Mouse (Mus musculus) limb, embryonic 14.5 days (tissue): ENCODE measurements around the gene Smr3a. TPM values are rescaled to one million over a fixed set of nuclear protein-coding genes. Genes with fewer than 3 reads are reported as not detected.

ENCODE experiments used
- ATAC-seq: fragments of 200-750 bp; cut with Nextera tagmentation; 2 replicates; pipeline ENCODE4 v1.8.0; 2017; ENCODE audit warnings: low read depth, moderate number of reproducible peaks, moderate TSS enrichment; ENCODE audit not compliant: low FRiP score
- DNase-seq: peaks from one replicate; pipeline ENCODE4 v3.0.0-alpha.2; 2015; ENCODE audit warnings: low spot score
- H3K27ac ChIP-seq: fragments of 300-500 bp; sonication (generic); replicated peaks from 2 replicates; pipeline ENCODE4 v1.5.1; 2014; ENCODE audit warnings: low read depth, mild to moderate bottlenecking, low read length, moderate library complexity, mixed read lengths
- H3K27me3 ChIP-seq: fragments of 300-500 bp; sonication (generic); 2 replicates; pipeline ENCODE4 v1.6.1; 2014; ENCODE audit warnings: low read length, mixed read lengths; ENCODE audit not compliant: control insufficient read depth, insufficient read depth
- H3K36me3 ChIP-seq: fragments of 300-500 bp; sonication (generic); 2 replicates; pipeline ENCODE4 v1.6.1; 2014; ENCODE audit warnings: mild to moderate bottlenecking, low read length, moderate library complexity, mixed read lengths; ENCODE audit not compliant: control insufficient read depth, insufficient read depth
- H3K4me1 ChIP-seq: fragments of 300-500 bp; sonication (generic); 2 replicates; pipeline ENCODE4 v1.6.1; 2014; ENCODE audit warnings: antibody characterized with exemption, low read length, mixed read lengths; ENCODE audit not compliant: control insufficient read depth, insufficient read depth
- H3K4me2 ChIP-seq: fragments of 300-500 bp; sonication (generic); replicated peaks from 2 replicates; pipeline ENCODE4 v1.6.1; 2014; ENCODE audit warnings: low read depth, mild to moderate bottlenecking, low read length, moderate library complexity; ENCODE audit not compliant: severe bottlenecking
- H3K4me3 ChIP-seq: fragments of 300-500 bp; sonication (generic); replicated peaks from 2 replicates; pipeline ENCODE4 v1.5.1; 2014; ENCODE audit warnings: low read length
- H3K9ac ChIP-seq: fragments of 300-500 bp; sonication (generic); 2 replicates; pipeline ENCODE4 v1.6.1; 2014; ENCODE audit warnings: mild to moderate bottlenecking, low read depth, low read length, moderate library complexity; ENCODE audit not compliant: severe bottlenecking
- H3K9me3 ChIP-seq: fragments of 300-500 bp; sonication (generic); 2 replicates; pipeline ENCODE4 v1.6.1; 2016; ENCODE audit warnings: low read length; ENCODE audit not compliant: control insufficient read depth
- POLR2A ChIP-seq: fragments of 200-500 bp; IDR thresholded peaks from 2 replicates; pipeline ENCODE4 v1.8.0; 2012; ENCODE audit warnings: inconsistent platforms, mild to moderate bottlenecking, moderate library complexity, borderline replicate concordance; ENCODE audit not compliant: insufficient read depth, insufficient read length; ENCODE audit errors: extremely low read depth
- WGBS: fragments of 180-500 bp; shearing (Covaris S2); extraction: QIAGEN DNeasy Blood & Tissue Kit; methylation state at CpG from one replicate; pipeline ENCODE4 v1.1.7; 2014; 5-methylcytosine and 5-hydroxymethylcytosine counted together
- polyA plus RNA-seq, 2 experiments: library from polyadenylated mRNA; depleted of rRNA in 1 of 2; stranded (reverse) in 1 of 2; unstranded in 1 of 2; fragments of >200 nt; fragmentation: Nextera tagmentation in 1 of 2; extraction: Ambion mirVana in 1 of 2; gene quantifications; 2 replicates each; pipeline versions ENCODE4 v1.2.1 to v1.2.3; 2012 to 2014

Gene Smr3a
- not detected in 2 replicates for polyA plus RNA-seq (2012; rRNA removed)
- polyA plus RNA-seq (2014; fragmentation: Nextera tagmentation; extraction: Ambion mirVana), result not detected in 2 replicates

- Histone ChIP-seq H3K27me3 (no peaks in the 10 kb centered on the region), H3K4me3 (no peak within 1 kb of the TSS), H3K4me1 (no peaks in the 10 kb centered on the region), H3K9me3 (no peaks in the 10 kb centered on the region), H3K4me2 (no peak within 1 kb of the TSS), H3K27ac (no peak within 1 kb of the TSS), H3K36me3 (no peaks in the 10 kb centered on the region), H3K9ac (no peak within 1 kb of the TSS)
- no peak for TF ChIP-seq POLR2A
- no peak for ATAC-seq
- DNase-seq, result no peak
- WGBS, result 76% methylated on average over 3 of the region's 3 CpGs
Measured at GRCm38 (mm10) chr5:88002249-88002648, at the start of gene Smr3a. Gene Smr3a (plus strand): TSS chr5:88002549.

- Histone ChIP-seq H3K4me3 (no peak within 1 kb of the TSS), H3K4me2 (no peak within 1 kb of the TSS), H3K4me1 (no peaks in the 10 kb centered on the region), H3K27me3 (no peaks in the 10 kb centered on the region), H3K9me3 (no peaks in the 10 kb centered on the region), H3K36me3 (no peaks in the 10 kb centered on the region), H3K9ac (no peak within 1 kb of the TSS), H3K27ac (no peak within 1 kb of the TSS)
- TF ChIP-seq POLR2A, result no peak
- ATAC-seq (no peak), DNase-seq (no peak)
- WGBS, result 67% methylated on average over 2 of the region's 2 CpGs
Measured at GRCm38 (mm10) chr5:87969201-87969600, 33.1 kb upstream of the Smr3a start, which contains the start of the genes 2310003L06Rik and Gm28434. Gene 2310003L06Rik (plus strand): TSS chr5:87969459. Gene Gm28434 (plus strand): TSS chr5:87969517.

GRCm38 (mm10) chr5:87979139-87979538 lies 23.2 kb upstream of the Smr3a start, which contains the start of gene Cabs1:
Gene Cabs1 (plus strand): TSS chr5:87979439.
- TF ChIP-seq POLR2A, result no peak
- H3K9me3 ChIP-seq, result no peaks in the 10 kb centered on the region
- no peak for DNase-seq
- no peak within 1 kb of the TSS for H3K9ac ChIP-seq
- no peak within 1 kb of the TSS for H3K4me3 ChIP-seq
- H3K36me3 ChIP-seq, result no peaks in the 10 kb centered on the region
- 77% methylated on average over 3 of the region's 3 CpGs for WGBS
- H3K4me2 ChIP-seq, result no peak within 1 kb of the TSS
- no peak within 1 kb of the TSS for H3K27ac ChIP-seq
- ATAC-seq, result no peak
- H3K4me1 ChIP-seq, result no peaks in the 10 kb centered on the region
- no peaks in the 10 kb centered on the region for H3K27me3 ChIP-seq

GRCm38 (mm10) chr5:87982468-87983214 lies 19.7 kb upstream of the Smr3a start:
- H3K9ac ChIP-seq, result no peak overlapping the region
- no peaks in the 10 kb centered on the region for H3K9me3 ChIP-seq
- no peak overlapping the region for H3K4me2 ChIP-seq
- DNase-seq (no peak), ATAC-seq (no peak)
- H3K27me3 ChIP-seq, result no peaks in the 10 kb centered on the region
- H3K36me3 ChIP-seq, result no peaks in the 10 kb centered on the region
- TF ChIP-seq POLR2A, result no peak
- H3K4me3 ChIP-seq, result no peak overlapping the region
- 53% methylated on average over 3 of the region's 3 CpGs for WGBS
- no peaks in the 10 kb centered on the region for H3K4me1 ChIP-seq
- no peak overlapping the region for H3K27ac ChIP-seq

GRCm38 (mm10) chr5:88005241-88005640 lies 2.9 kb downstream of the Smr3a start:
- Histone ChIP-seq H3K27me3 (no peaks in the 10 kb centered on the region), H3K27ac (no peak overlapping the region), H3K9me3 (no peaks in the 10 kb centered on the region), H3K4me1 (no peaks in the 10 kb centered on the region), H3K36me3 (no peaks in the 10 kb centered on the region), H3K9ac (no peak overlapping the region), H3K4me3 (no peak overlapping the region), H3K4me2 (no peak overlapping the region)
- no peak for TF ChIP-seq POLR2A
- DNase-seq (no peak), ATAC-seq (no peak)

Other genes with a start within 250 kb of the Smr3a start
- not detected in 2 replicates for gene Csn1s2a, start 228.0 kb upstream of the Smr3a start, polyA plus RNA-seq (2012; rRNA removed)
- gene Csn1s2a, start 228.0 kb upstream of the Smr3a start, polyA plus RNA-seq (2014; fragmentation: Nextera tagmentation; extraction: Ambion mirVana), result not detected in 2 replicates
- gene Csn1s2b, start 194.5 kb upstream of the Smr3a start, polyA plus RNA-seq (2012; rRNA removed), result 0.10 and 0.18 TPM in 2 replicates
- not detected in 2 replicates for gene Csn1s2b, start 194.5 kb upstream of the Smr3a start, polyA plus RNA-seq (2014; fragmentation: Nextera tagmentation; extraction: Ambion mirVana)
- gene Prr27, start 176.9 kb upstream of the Smr3a start, polyA plus RNA-seq (2012; rRNA removed), result not detected in 2 replicates
- not detected in 2 replicates for gene Prr27, start 176.9 kb upstream of the Smr3a start, polyA plus RNA-seq (2014; fragmentation: Nextera tagmentation; extraction: Ambion mirVana)
- 0.22 TPM in 1 of 2 replicates, not detected in the other for gene Odam, start 117.5 kb upstream of the Smr3a start, polyA plus RNA-seq (2012; rRNA removed)
- not detected in 2 replicates for gene Odam, start 117.5 kb upstream of the Smr3a start, polyA plus RNA-seq (2014; fragmentation: Nextera tagmentation; extraction: Ambion mirVana)
- gene Csn3, start 77.0 kb upstream of the Smr3a start, polyA plus RNA-seq (2012; rRNA removed), result 0.09 TPM in 1 of 2 replicates, not detected in the other
- gene Csn3, start 77.0 kb upstream of the Smr3a start, polyA plus RNA-seq (2014; fragmentation: Nextera tagmentation; extraction: Ambion mirVana), result 0.35 TPM in 1 of 2 replicates, not detected in the other
- gene 2310003L06Rik, start 33.1 kb upstream of the Smr3a start, polyA plus RNA-seq (2012; rRNA removed), result 0.04 TPM in 1 of 2 replicates, not detected in the other
- not detected in 2 replicates for gene 2310003L06Rik, start 33.1 kb upstream of the Smr3a start, polyA plus RNA-seq (2014; fragmentation: Nextera tagmentation; extraction: Ambion mirVana)
- not detected in 2 replicates for gene Gm28434, start 33.0 kb upstream of the Smr3a start, polyA plus RNA-seq (2012; rRNA removed)
- not detected in 2 replicates for gene Gm28434, start 33.0 kb upstream of the Smr3a start, polyA plus RNA-seq (2014; fragmentation: Nextera tagmentation; extraction: Ambion mirVana)
- not detected in 2 replicates for gene Cabs1, start 23.1 kb upstream of the Smr3a start, polyA plus RNA-seq (2012; rRNA removed)
- gene Cabs1, start 23.1 kb upstream of the Smr3a start, polyA plus RNA-seq (2014; fragmentation: Nextera tagmentation; extraction: Ambion mirVana), result not detected in 2 replicates
- gene Smr2, start 84.0 kb downstream of the Smr3a start, polyA plus RNA-seq (2012; rRNA removed), result 0.10 TPM in 1 of 2 replicates, not detected in the other
- gene Smr2, start 84.0 kb downstream of the Smr3a start, polyA plus RNA-seq (2014; fragmentation: Nextera tagmentation; extraction: Ambion mirVana), result not detected in 2 replicates
- gene Gm11116, start 109.0 kb downstream of the Smr3a start, polyA plus RNA-seq (2012; rRNA removed), result not detected in 2 replicates
- gene Gm11116, start 109.0 kb downstream of the Smr3a start, polyA plus RNA-seq (2014; fragmentation: Nextera tagmentation; extraction: Ambion mirVana), result not detected in 2 replicates
- gene Gm11115, start 151.6 kb downstream of the Smr3a start, polyA plus RNA-seq (2012; rRNA removed), result not detected in 2 replicates
- gene Gm11115, start 151.6 kb downstream of the Smr3a start, polyA plus RNA-seq (2014; fragmentation: Nextera tagmentation; extraction: Ambion mirVana), result not detected in 2 replicates